Mouse (Mus musculus): ENCODE measurements around the gene Add3.

- peak; percentile 15; the same call in 1 of the 2 replicates for TF ChIP-seq CTCF (conservative IDR thresholded peaks at IDR 0.05; ENCODE audit: low read length)
- no peak for TF ChIP-seq NANOG (IDR thresholded peaks at IDR 0.05; ENCODE audit: borderline replicate concordance, low read length)
Observed at GRCm38 (mm10) chr19:53142190-53143107, 2.2 kb downstream of the Add3 start.

Measured in E14TG2a.4 (cell line).